Mouse (Mus musculus) adrenal gland, postnatal 10 days (tissue): ENCODE measurements at regions not wholly inside any gene's neighbourhood (a gene's known extent, or its start where the extent isn't known, plus 50 kb on each side); places are given as distances from the start of the nearest gene placed in this dataset.

Source experiments
- DNase-seq: peaks from one replicate; pipeline ENCODE4 v3.0.0; 2021; ENCODE audit warnings: mixed read lengths

GRCm38 (mm10) chr10:120612351-120612750, 136.1 kb upstream of the Hmga2 start:
- no peak for DNase-seq

GRCm38 (mm10) chr10:120610076-120610475, 133.8 kb upstream of the Hmga2 start:
- no peak for DNase-seq

GRCm38 (mm10) chr10:120604506-120604905, 128.2 kb upstream of the Hmga2 start:
- DNase-seq: peak; percentile 25

- DNase-seq: no peak
These were observed 126.9 kb upstream of the Hmga2 start for GRCm38 (mm10) chr10:120603167-120603566.

- no peak for DNase-seq
These were observed 124.5 kb upstream of the Hmga2 start for GRCm38 (mm10) chr10:120600735-120601134.

GRCm38 (mm10) chr10:120599551-120599950, 123.3 kb upstream of the Hmga2 start:
- no peak for DNase-seq

- no peak for DNase-seq
These were observed 121.1 kb upstream of the Hmga2 start for GRCm38 (mm10) chr10:120597320-120597887.

GRCm38 (mm10) chr10:120595145-120595544, 118.9 kb upstream of the Hmga2 start:
- no peak for DNase-seq

- no peak for DNase-seq
These were observed 117.6 kb upstream of the Hmga2 start for GRCm38 (mm10) chr10:120593876-120594275.

- DNase-seq: no peak
These were observed 113.4 kb upstream of the Hmga2 start for GRCm38 (mm10) chr10:120589659-120590058.

GRCm38 (mm10) chr10:120587854-120588633, 111.8 kb upstream of the Hmga2 start:
- DNase-seq: no peak

- DNase-seq: peak; percentile 77
These were observed 110.9 kb upstream of the Hmga2 start for GRCm38 (mm10) chr10:120587179-120587578.

- peak; percentile 49 for DNase-seq
These were observed 106.2 kb upstream of the Hmga2 start for GRCm38 (mm10) chr10:120582497-120582896.

- no peak for DNase-seq
These were observed 105.3 kb upstream of the Hmga2 start for GRCm38 (mm10) chr10:120581547-120581946.

- no peak for DNase-seq
These were observed 100.6 kb upstream of the Hmga2 start for GRCm38 (mm10) chr10:120576886-120577285.

- DNase-seq: no peak
These were observed 99.9 kb upstream of the Hmga2 start for GRCm38 (mm10) chr10:120576148-120576547.

GRCm38 (mm10) chr10:120571340-120571739, 95.1 kb upstream of the Hmga2 start:
- DNase-seq: no peak

GRCm38 (mm10) chr10:120565992-120566391, 89.7 kb upstream of the Hmga2 start:
- no peak for DNase-seq

GRCm38 (mm10) chr10:120564859-120565258, 88.6 kb upstream of the Hmga2 start:
- DNase-seq: no peak

- peak; percentile 23 for DNase-seq
These were observed 87.7 kb upstream of the Hmga2 start for GRCm38 (mm10) chr10:120563926-120564325.

GRCm38 (mm10) chr10:120561821-120562220, 85.6 kb upstream of the Hmga2 start:
- no peak for DNase-seq

GRCm38 (mm10) chr10:120557850-120558447, 81.7 kb upstream of the Hmga2 start:
- no peak for DNase-seq

- no peak for DNase-seq
These were observed 79.8 kb upstream of the Hmga2 start for GRCm38 (mm10) chr10:120556116-120556515.

- DNase-seq: peak; percentile 61
These were observed 76.8 kb upstream of the Hmga2 start for GRCm38 (mm10) chr10:120553097-120553453.
